Mouse (Mus musculus): ENCODE results near the gene 9930104L06Rik. TPM values are rescaled to one million over a fixed set of nuclear protein-coding genes. Genes with fewer than 3 reads are reported as not detected.

9930104L06Rik gene
- total and polyA plus RNA-seq, 3 experiments: 15.5 to 17.3 TPM; not detected in 1

- no peaks in the 10 kb centered on the region for H3K27me3 ChIP-seq (ENCODE audit: control insufficient read depth in 1 of 2, insufficient read depth in 2 of 2, low read length in 2 of 2)
- no peak overlapping the region for H3K9ac ChIP-seq (ENCODE audit: control insufficient read depth, low read depth, low read length, poor library complexity, severe bottlenecking)
- no peaks in the 10 kb centered on the region for H3K9me3 ChIP-seq (replicated peaks; ENCODE audit: insufficient read depth, low read length)
- no peaks in the 10 kb centered on the region for H3K36me3 ChIP-seq (ENCODE audit: control insufficient read depth in 1 of 2, insufficient read depth in 2 of 2, low read length in 2 of 2)
- TF ChIP-seq E2F4 (IDR thresholded peaks at IDR 0.05; ENCODE audit: borderline replicate concordance, low read depth, low read length): no peak
- no peak for TF ChIP-seq POLR2AphosphoS2 (IDR thresholded peaks at IDR 0.05; ENCODE audit: low read length)
- no peak for TF ChIP-seq BHLHE40 (IDR thresholded peaks at IDR 0.05; ENCODE audit: borderline replicate concordance, low read depth, low read length)
- TF ChIP-seq MYC (IDR thresholded peaks at IDR 0.05; ENCODE audit: low read depth, low read length): no peak
- TF ChIP-seq CTCF (IDR thresholded peaks at IDR 0.05 in 2 of 3, conservative IDR thresholded peaks at IDR 0.05 in 1 of 3; ENCODE audit: control insufficient read depth in 1 of 3, insufficient read depth in 1 of 3, low read depth in 2 of 3, low read length in 3 of 3, poor library complexity in 1 of 3, severe bottlenecking in 1 of 3): no peak
- TF ChIP-seq TBP (IDR thresholded peaks at IDR 0.05; ENCODE audit: low read depth, low read length): no peak
- no peak for TF ChIP-seq EP300 (IDR thresholded peaks at IDR 0.05; ENCODE audit: low read depth in 1 of 2, low read length in 2 of 2)
- TF ChIP-seq RAD21 (IDR thresholded peaks at IDR 0.05; ENCODE audit: low read depth, low read length): no peak
- no peak for TF ChIP-seq POLR2A (IDR thresholded peaks at IDR 0.05; ENCODE audit: control insufficient read depth in 1 of 2, insufficient read depth in 1 of 2, low read depth in 1 of 2, low read length in 2 of 2, poor library complexity in 1 of 2)
- no peak for DNase-seq (ENCODE audit: low read depth, low spot score)
- H3K4me3 ChIP-seq (ENCODE audit: control insufficient read depth in 1 of 2, insufficient read depth in 1 of 2, low read depth in 2 of 2, low read length in 2 of 2): no peak overlapping the region
- no peaks in the 10 kb centered on the region for H3K4me1 ChIP-seq (ENCODE audit: control insufficient read depth in 1 of 2, insufficient read depth in 2 of 2, low read length in 2 of 2)
- H3K79me2 ChIP-seq (ENCODE audit: control insufficient read depth, insufficient read depth, low read length, poor library complexity): no peaks in the 10 kb centered on the region
- no peak overlapping the region for H3K27ac ChIP-seq (ENCODE audit: control insufficient read depth, low read depth, low read length)
These were observed 33.8 kb downstream of the 9930104L06Rik start for GRCm38 (mm10) chr4:124970677-124971076.

GRCm38 (mm10) chr4:124971094-124971493 lies 34.2 kb downstream of the 9930104L06Rik start:
- Histone ChIP-seq H3K4me1 (ENCODE audit: control insufficient read depth in 1 of 2, insufficient read depth in 2 of 2, low read length in 2 of 2) (no peaks in the 10 kb centered on the region), H3K79me2 (ENCODE audit: control insufficient read depth, insufficient read depth, low read length, poor library complexity) (no peaks in the 10 kb centered on the region), H3K27me3 (ENCODE audit: control insufficient read depth in 1 of 2, insufficient read depth in 2 of 2, low read length in 2 of 2) (no peaks in the 10 kb centered on the region), H3K4me3 (ENCODE audit: control insufficient read depth in 1 of 2, insufficient read depth in 1 of 2, low read depth in 2 of 2, low read length in 2 of 2) (no peak overlapping the region), H3K36me3 (ENCODE audit: control insufficient read depth in 1 of 2, insufficient read depth in 2 of 2, low read length in 2 of 2) (no peaks in the 10 kb centered on the region), H3K27ac (ENCODE audit: control insufficient read depth, low read depth, low read length) (no peak overlapping the region), H3K9ac (ENCODE audit: control insufficient read depth, low read depth, low read length, poor library complexity, severe bottlenecking) (no peak overlapping the region), H3K9me3 (replicated peaks; ENCODE audit: insufficient read depth, low read length) (no peaks in the 10 kb centered on the region)
- TF ChIP-seq POLR2AphosphoS2 (IDR thresholded peaks at IDR 0.05; ENCODE audit: low read length) (no peak), GABPA (IDR thresholded peaks at IDR 0.05; ENCODE audit: low read depth, low read length) (no peak), ETS1 (IDR thresholded peaks at IDR 0.05; ENCODE audit: low read depth, low read length) (no peak), JUND (IDR thresholded peaks at IDR 0.05; ENCODE audit: low read depth, low read length) (no peak), ELF1 (IDR thresholded peaks at IDR 0.05; ENCODE audit: low read depth, low read length) (no peak), NRF1 (IDR thresholded peaks at IDR 0.05; ENCODE audit: insufficient read depth, low read depth, low read length, poor library complexity, severe bottlenecking) (no peak), CHD1 (IDR thresholded peaks at IDR 0.05; ENCODE audit: low read depth, low read length) (no peak), POLR2A (IDR thresholded peaks at IDR 0.05; ENCODE audit: control insufficient read depth in 1 of 2, insufficient read depth in 1 of 2, low read depth in 1 of 2, low read length in 2 of 2, poor library complexity in 1 of 2) (no peak), HCFC1 (IDR thresholded peaks at IDR 0.05; ENCODE audit: low read depth, low read length) (no peak), MAX (IDR thresholded peaks at IDR 0.05; ENCODE audit: low read length) (no peak), ZC3H11A (IDR thresholded peaks at IDR 0.05; ENCODE audit: low read depth, low read length) (no peak), USF2 (IDR thresholded peaks at IDR 0.05; ENCODE audit: borderline replicate concordance in 1 of 2, insufficient read depth in 1 of 2, low read depth in 1 of 2, low read length in 2 of 2) (no peak)
- no peak for DNase-seq (ENCODE audit: low read depth, low spot score)
